Mouse (Mus musculus): Measurements from ENCODE around the gene Tbc1d20. TPM values are rescaled to one million over a fixed set of nuclear protein-coding genes. Genes with fewer than 3 reads are reported as not detected.

Tbc1d20 gene
- total and polyA plus RNA-seq, 2 experiments from 2014 or later, result 27.2 to 51.8 TPM

DNA sequence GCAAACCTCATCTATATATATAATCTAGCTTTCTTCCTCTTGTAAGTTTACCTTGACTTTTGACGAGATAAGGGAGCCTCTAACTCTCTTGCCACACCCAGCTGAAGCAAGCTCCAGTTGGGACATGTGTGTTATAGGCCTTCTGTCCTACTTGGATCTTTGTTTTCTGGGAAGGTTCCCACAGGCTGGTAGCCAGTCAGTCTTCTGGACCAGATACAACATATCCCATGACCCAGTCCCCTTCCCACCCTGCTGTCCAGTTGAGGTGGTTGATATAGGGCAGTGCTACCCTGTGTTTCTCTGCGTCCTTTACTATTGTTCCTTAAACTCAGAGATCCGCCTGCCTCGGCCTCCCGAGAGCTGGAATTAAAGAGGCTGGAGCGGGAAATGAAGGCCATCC lies 11.9 kb downstream of the Tbc1d20 start:
- 98% methylated on average over 6 of the region's 6 CpGs for WGBS
- no peak overlapping the region for H3K4me2 ChIP-seq (ENCODE audit: low read depth)
- no peaks in the 10 kb centered on the region for H3K9me3 ChIP-seq (ENCODE audit: low read length)
- H3K27ac ChIP-seq (ENCODE audit: low read depth, low read length), result no peak overlapping the region
- H3K36me3 ChIP-seq (ENCODE audit: insufficient read depth), result peaks cover 74% of the 10 kb centered on the region
- no peak overlapping the region for H3K4me3 ChIP-seq (ENCODE audit: low read depth, low read length)
- H3K4me1 ChIP-seq (ENCODE audit: insufficient read depth), result no peaks in the 10 kb centered on the region
- H3K9ac ChIP-seq, result no peak overlapping the region
- DNase-seq, result no peak
- no peak for TF ChIP-seq CTCF (IDR thresholded peaks at IDR 0.05; ENCODE audit: low read depth)
- H3K27me3 ChIP-seq (ENCODE audit: insufficient read depth, low read length), result no peaks in the 10 kb centered on the region
- no peak for ATAC-seq

GRCm38 (mm10) chr2:152307186-152307585 lies 13.6 kb downstream of the Tbc1d20 start:
- peaks cover 89% of the 10 kb centered on the region for H3K36me3 ChIP-seq (ENCODE audit: insufficient read depth)
- no peak overlapping the region for H3K9ac ChIP-seq
- ATAC-seq (no peak), DNase-seq (no peak)
- 93% methylated on average over 3 of the region's 3 CpGs for WGBS
- no peak overlapping the region for H3K27ac ChIP-seq (ENCODE audit: low read depth, low read length)
- TF ChIP-seq CTCF (IDR thresholded peaks at IDR 0.05; ENCODE audit: low read depth), result no peak
- no peaks in the 10 kb centered on the region for H3K9me3 ChIP-seq (ENCODE audit: low read length)
- H3K4me3 ChIP-seq (ENCODE audit: low read depth, low read length), result no peak overlapping the region
- H3K4me2 ChIP-seq (ENCODE audit: low read depth), result no peak overlapping the region
- no peaks in the 10 kb centered on the region for H3K27me3 ChIP-seq (ENCODE audit: insufficient read depth, low read length)
- no peaks in the 10 kb centered on the region for H3K4me1 ChIP-seq (ENCODE audit: insufficient read depth)

DNA sequence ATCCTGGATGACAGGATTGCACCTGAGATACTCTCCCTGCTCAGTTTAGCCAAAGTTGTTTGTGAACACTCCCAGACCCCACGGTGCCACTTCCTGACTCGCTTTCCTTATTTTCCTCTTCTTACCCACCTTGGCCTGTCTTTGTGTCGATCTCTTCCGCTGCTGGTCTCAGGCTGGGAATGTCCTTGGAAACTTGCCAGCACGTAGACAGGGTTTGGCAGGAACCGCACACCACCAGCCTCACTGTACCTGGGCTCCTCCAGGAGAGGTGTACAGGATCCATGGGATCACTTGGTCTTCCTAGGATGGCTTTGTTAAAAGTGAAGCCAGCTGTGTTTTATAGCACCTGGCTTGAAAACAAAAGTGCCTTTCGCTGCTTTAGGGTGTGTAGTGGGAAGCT lies 19.4 kb downstream of the Tbc1d20 start:
- no peak for TF ChIP-seq CTCF (IDR thresholded peaks at IDR 0.05; ENCODE audit: low read depth)
- Histone ChIP-seq H3K9ac (no peak overlapping the region), H3K4me1 (ENCODE audit: insufficient read depth) (no peaks in the 10 kb centered on the region), H3K9me3 (ENCODE audit: low read length) (no peaks in the 10 kb centered on the region), H3K27me3 (ENCODE audit: insufficient read depth, low read length) (no peaks in the 10 kb centered on the region), H3K36me3 (ENCODE audit: insufficient read depth) (peaks cover 91% of the 10 kb centered on the region), H3K4me2 (ENCODE audit: low read depth) (no peak overlapping the region), H3K4me3 (ENCODE audit: low read depth, low read length) (no peak overlapping the region), H3K27ac (ENCODE audit: low read depth, low read length) (no peak overlapping the region)
- DNase-seq, result no peak
- no peak for ATAC-seq
- 68% methylated on average over 7 of the region's 7 CpGs for WGBS

DNA sequence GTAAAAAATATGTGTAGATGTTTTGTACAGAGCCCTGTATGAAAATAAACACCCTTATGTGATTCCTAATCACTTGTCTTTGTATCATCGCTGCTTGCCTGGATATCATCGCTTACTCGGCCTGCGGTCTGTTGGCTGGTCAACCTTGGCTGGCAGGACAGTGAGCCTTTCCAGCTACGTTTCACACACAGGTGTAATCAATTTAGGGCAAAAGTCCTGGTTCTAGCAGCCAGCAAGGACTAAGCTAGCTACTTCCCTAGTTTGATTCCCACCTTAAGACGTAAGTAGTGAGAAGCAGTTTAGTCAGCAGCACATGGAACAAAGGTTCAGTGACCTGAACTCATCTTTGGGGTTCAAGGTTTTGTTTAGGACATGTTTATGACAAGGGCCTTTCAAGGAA lies 20.3 kb downstream of the Tbc1d20 start:
- ATAC-seq, result no peak
- WGBS, result 89% methylated on average over 6 of the region's 6 CpGs

GRCm38 (mm10) chr2:152317054-152317453 lies 23.4 kb downstream of the Tbc1d20 start:
- H3K4me3 ChIP-seq (ENCODE audit: low read depth, low read length), result no peak overlapping the region
- no peak overlapping the region for H3K9ac ChIP-seq
- DNase-seq (no peak), ATAC-seq (no peak)
- peaks cover 72% of the 10 kb centered on the region for H3K36me3 ChIP-seq (ENCODE audit: insufficient read depth)
- no peak overlapping the region for H3K27ac ChIP-seq (ENCODE audit: low read depth, low read length)
- H3K9me3 ChIP-seq (ENCODE audit: low read length), result no peaks in the 10 kb centered on the region
- no peaks in the 10 kb centered on the region for H3K27me3 ChIP-seq (ENCODE audit: insufficient read depth, low read length)
- no peaks in the 10 kb centered on the region for H3K4me1 ChIP-seq (ENCODE audit: insufficient read depth)
- WGBS, result 82% methylated on average over 6 of the region's 6 CpGs
- no peak overlapping the region for H3K4me2 ChIP-seq (ENCODE audit: low read depth)
- no peak for TF ChIP-seq CTCF (IDR thresholded peaks at IDR 0.05; ENCODE audit: low read depth)

More for the DNA sequence above, 20.3 kb downstream of the Tbc1d20 start:
- Histone ChIP-seq H3K27ac (ENCODE audit: low read depth, low read length) (no peak overlapping the region), H3K27me3 (ENCODE audit: insufficient read depth, low read length) (no peaks in the 10 kb centered on the region), H3K9me3 (ENCODE audit: low read length) (no peaks in the 10 kb centered on the region), H3K4me3 (ENCODE audit: low read depth, low read length) (no peak overlapping the region), H3K4me1 (ENCODE audit: insufficient read depth) (no peaks in the 10 kb centered on the region), H3K4me2 (ENCODE audit: low read depth) (no peak overlapping the region), H3K9ac (no peak overlapping the region), H3K36me3 (ENCODE audit: insufficient read depth) (peaks cover 91% of the 10 kb centered on the region)
- no peak for DNase-seq
- TF ChIP-seq CTCF (IDR thresholded peaks at IDR 0.05; ENCODE audit: low read depth), result no peak

- no peak for TF ChIP-seq CTCF (IDR thresholded peaks at IDR 0.05; ENCODE audit: low read depth)
- Histone ChIP-seq H3K4me1 (ENCODE audit: insufficient read depth) (no peaks in the 10 kb centered on the region), H3K9ac (no peak overlapping the region), H3K27me3 (ENCODE audit: insufficient read depth, low read length) (no peaks in the 10 kb centered on the region), H3K36me3 (ENCODE audit: insufficient read depth) (peaks cover 74% of the 10 kb centered on the region), H3K4me2 (ENCODE audit: low read depth) (no peak overlapping the region), H3K4me3 (ENCODE audit: low read depth, low read length) (no peak overlapping the region), H3K9me3 (ENCODE audit: low read length) (no peaks in the 10 kb centered on the region), H3K27ac (ENCODE audit: low read depth, low read length) (no peak overlapping the region)
- DNase-seq (no peak), ATAC-seq (no peak)
- WGBS, result 90% methylated on average over 5 of the region's 5 CpGs
Measured at GRCm38 (mm10) chr2:152321558-152321957, 27.9 kb downstream of the Tbc1d20 start.

DNA sequence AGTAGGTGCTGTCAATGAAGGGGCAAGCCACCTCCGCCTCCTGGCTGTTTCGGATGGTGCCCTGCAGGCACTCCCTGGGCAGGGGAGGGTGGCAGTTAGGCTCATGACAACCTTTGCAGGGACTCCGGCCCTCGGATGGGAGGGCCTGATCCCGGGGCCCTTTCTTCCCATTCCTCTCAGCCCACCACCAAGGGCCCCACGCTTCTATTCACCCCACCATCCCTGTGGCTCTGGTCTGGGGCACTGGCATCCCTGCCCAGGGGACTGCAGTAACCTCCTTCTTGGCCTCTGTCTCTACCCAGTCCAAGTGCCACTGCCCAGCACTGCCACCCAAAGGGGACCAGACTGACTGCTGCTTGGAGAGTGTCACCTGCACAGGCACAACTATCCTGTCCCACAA lies 28.6 kb downstream of the Tbc1d20 start:
- H3K27me3 ChIP-seq (ENCODE audit: insufficient read depth, low read length), result no peaks in the 10 kb centered on the region

GRCm38 (mm10) chr2:152323971-152324370 lies 30.3 kb downstream of the Tbc1d20 start:
- Histone ChIP-seq H3K4me3 (ENCODE audit: low read depth, low read length) (no peak overlapping the region), H3K9me3 (ENCODE audit: low read length) (no peaks in the 10 kb centered on the region), H3K4me2 (ENCODE audit: low read depth) (no peak overlapping the region), H3K27ac (ENCODE audit: low read depth, low read length) (no peak overlapping the region), H3K27me3 (ENCODE audit: insufficient read depth, low read length) (no peaks in the 10 kb centered on the region), H3K9ac (no peak overlapping the region), H3K36me3 (ENCODE audit: insufficient read depth) (peaks cover 72% of the 10 kb centered on the region), H3K4me1 (ENCODE audit: insufficient read depth) (no peaks in the 10 kb centered on the region)
- ATAC-seq (no peak), DNase-seq (no peak)
- 96% methylated on average over 14 of the region's 14 CpGs for WGBS
- TF ChIP-seq CTCF (IDR thresholded peaks at IDR 0.05; ENCODE audit: low read depth), result no peak

More for the DNA sequence above, 28.6 kb downstream of the Tbc1d20 start:
- 95% methylated on average over 6 of the region's 6 CpGs for WGBS
- H3K9ac ChIP-seq, result no peak overlapping the region
- H3K36me3 ChIP-seq (ENCODE audit: insufficient read depth), result peaks cover 77% of the 10 kb centered on the region
- H3K4me3 ChIP-seq (ENCODE audit: low read depth, low read length), result no peak overlapping the region
- H3K4me2 ChIP-seq (ENCODE audit: low read depth), result no peak overlapping the region
- H3K4me1 ChIP-seq (ENCODE audit: insufficient read depth), result no peaks in the 10 kb centered on the region
- DNase-seq (no peak), ATAC-seq (no peak)
- TF ChIP-seq CTCF (IDR thresholded peaks at IDR 0.05; ENCODE audit: low read depth), result no peak
- no peak overlapping the region for H3K27ac ChIP-seq (ENCODE audit: low read depth, low read length)
- H3K9me3 ChIP-seq (ENCODE audit: low read length), result no peaks in the 10 kb centered on the region
